Mouse (Mus musculus): Measurements from ENCODE around the gene Crat.

- TF ChIP-seq GATA1 (IDR thresholded peaks at IDR 0.05; ENCODE audit: borderline replicate concordance, low read length) = no peak
- no peak for TF ChIP-seq FLI1 (IDR thresholded peaks at IDR 0.05; ENCODE audit: low read length)
Observed at GRCm38 (mm10) chr2:30418259-30418658, 2.6 kb upstream of the Crat start.
